Mouse (Mus musculus) gonadal fat pad, adult 2 months (tissue): Measurements from ENCODE around the gene Olfr895. TPM values are rescaled to one million over a fixed set of nuclear protein-coding genes. Genes with fewer than 3 reads are reported as not detected.

ENCODE experiments used
- DNase-seq: peaks from one replicate; pipeline ENCODE4 v3.0.0-alpha.2; 2012; ENCODE audit warnings: low read depth
- polyA plus RNA-seq: library from polyadenylated mRNA; depleted of rRNA; stranded (reverse); fragments of >200 nt; gene quantifications from 2 replicates; pipeline ENCODE4 v1.2.3, GENCODE M21; 2012; rRNA removed

The Olfr895 gene
- not detected in 2 replicates for polyA plus RNA-seq

GRCm38 (mm10) chr9:38267551-38267950 lies at the start of gene Olfr895:
Gene Olfr895 (plus strand): TSS chr9:38267851.
- no peak for DNase-seq

DNA sequence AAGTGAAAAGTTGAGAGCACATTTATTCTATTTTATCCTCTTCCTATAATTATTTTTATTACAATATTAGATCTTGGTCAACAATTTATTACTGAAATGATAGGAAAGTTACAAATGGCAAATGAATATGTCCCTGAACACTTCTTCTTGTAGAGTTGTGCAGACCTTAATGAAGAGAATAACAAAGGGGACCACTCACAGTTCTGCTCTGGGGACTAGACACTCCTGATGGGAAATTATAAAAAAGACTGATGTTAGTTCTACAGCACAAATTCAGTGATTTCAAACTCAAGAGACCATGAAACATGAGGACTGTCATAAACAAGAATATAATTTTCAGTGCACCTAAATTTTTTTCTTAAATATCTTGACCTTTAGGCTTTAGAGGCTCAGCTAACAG lies 15.2 kb upstream of the Olfr895 start, which contains the start of gene Olfr143:
TSS of gene Olfr143 (plus strand) at position 301 of the 400 bp plus-strand sequence.
- DNase-seq = no peak

DNA sequence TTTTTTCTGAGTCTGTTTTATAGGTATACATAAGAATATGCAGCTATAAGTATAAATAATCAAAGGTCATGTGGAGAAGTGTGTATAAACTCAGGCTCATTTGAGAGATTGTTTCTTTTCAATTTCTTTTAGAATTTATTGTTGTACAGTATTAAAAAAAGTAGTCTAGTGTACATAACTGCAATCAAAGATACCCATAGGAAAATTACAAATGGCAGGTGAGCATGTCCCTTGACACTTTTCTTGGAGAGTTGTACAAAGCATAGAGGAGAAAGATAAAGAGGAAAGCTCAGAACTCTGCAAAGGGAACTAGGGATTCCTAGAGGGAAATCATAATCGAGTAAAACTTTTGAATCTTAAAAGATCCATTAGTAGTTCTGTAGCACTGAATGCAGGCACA lies 23.2 kb downstream of the Olfr895 start, which contains the start of gene Olfr896-ps1:
TSS of gene Olfr896-ps1 (plus strand) at position 301 of the 400 bp plus-strand sequence.
- DNase-seq = no peak

Other genes starting within 250 kb of the Olfr895 start
- not detected in 2 replicates for gene Olfr883, start 242.0 kb upstream of the Olfr895 start, polyA plus RNA-seq
- gene Olfr884, start 221.3 kb upstream of the Olfr895 start, polyA plus RNA-seq = not detected in 2 replicates
- gene Olfr885, start 206.5 kb upstream of the Olfr895 start, polyA plus RNA-seq = not detected in 2 replicates
- not detected in 2 replicates for gene Olfr887, start 183.8 kb upstream of the Olfr895 start, polyA plus RNA-seq
- not detected in 2 replicates for gene Olfr888, start 159.7 kb upstream of the Olfr895 start, polyA plus RNA-seq
- not detected in 2 replicates for gene Olfr889, start 152.7 kb upstream of the Olfr895 start, polyA plus RNA-seq
- gene Olfr890, start 125.3 kb upstream of the Olfr895 start, polyA plus RNA-seq = not detected in 2 replicates
- gene Olfr891, start 87.0 kb upstream of the Olfr895 start, polyA plus RNA-seq = not detected in 2 replicates
- not detected in 2 replicates for gene Olfr893, start 59.5 kb upstream of the Olfr895 start, polyA plus RNA-seq
- not detected in 2 replicates for gene Olfr894, start 49.8 kb upstream of the Olfr895 start, polyA plus RNA-seq
- not detected in 2 replicates for gene Olfr143, start 15.1 kb upstream of the Olfr895 start, polyA plus RNA-seq
- gene Olfr896-ps1, start 23.3 kb downstream of the Olfr895 start, polyA plus RNA-seq = not detected in 2 replicates
- gene Olfr25, start 61.2 kb downstream of the Olfr895 start, polyA plus RNA-seq = not detected in 2 replicates
- gene Olfr898, start 80.6 kb downstream of the Olfr895 start, polyA plus RNA-seq = not detected in 2 replicates
- gene Olfr250, start 99.0 kb downstream of the Olfr895 start, polyA plus RNA-seq = not detected in 2 replicates
- not detected in 2 replicates for gene Olfr251, start 109.2 kb downstream of the Olfr895 start, polyA plus RNA-seq
- not detected in 2 replicates for gene Olfr147, start 133.8 kb downstream of the Olfr895 start, polyA plus RNA-seq
- gene Olfr901, start 161.6 kb downstream of the Olfr895 start, polyA plus RNA-seq = not detected in 2 replicates
- not detected in 2 replicates for gene Olfr902, start 179.8 kb downstream of the Olfr895 start, polyA plus RNA-seq
- not detected in 2 replicates for gene Olfr904, start 195.3 kb downstream of the Olfr895 start, polyA plus RNA-seq
- gene Olfr905, start 203.3 kb downstream of the Olfr895 start, polyA plus RNA-seq = not detected in 2 replicates
- gene Olfr906, start 219.2 kb downstream of the Olfr895 start, polyA plus RNA-seq = not detected in 2 replicates
- not detected in 2 replicates for gene Olfr907, start 227.9 kb downstream of the Olfr895 start, polyA plus RNA-seq